Mouse (Mus musculus) liver, postnatal 0 days (tissue): ENCODE measurements around the gene Sstr4. TPM values are rescaled to one million over a fixed set of nuclear protein-coding genes. Genes with fewer than 3 reads are reported as not detected.

Experiments used
- ATAC-seq: fragments of 200-750 bp; cut with Nextera tagmentation; 2 replicates; pipeline ENCODE4 v1.8.0; 2017; ENCODE audit warnings: mild to moderate bottlenecking, moderate library complexity
- DNase-seq: peaks from one replicate; pipeline ENCODE4 v3.0.0-alpha.2; 2016
- H3K27ac ChIP-seq: fragments of 300-500 bp; sonication (generic); 2 replicates; pipeline ENCODE4 v1.5.1; 2014; ENCODE audit warnings: antibody characterized with exemption, moderate library complexity, mild to moderate bottlenecking, low read depth
- H3K27me3 ChIP-seq: fragments of 300-500 bp; sonication (generic); 2 replicates; pipeline ENCODE4 v1.6.1; 2014; ENCODE audit warnings: low read length, control low read depth, mixed read lengths; ENCODE audit not compliant: insufficient read depth
- H3K36me3 ChIP-seq: fragments of 300-500 bp; sonication (generic); replicated peaks from 2 replicates; pipeline ENCODE4 v1.6.1; 2014; ENCODE audit warnings: mild to moderate bottlenecking, control low read depth, low read length, moderate library complexity, mixed read lengths; ENCODE audit not compliant: insufficient read depth
- H3K4me1 ChIP-seq: fragments of 300-500 bp; sonication (generic); 2 replicates; pipeline ENCODE4 v1.6.1; 2014; ENCODE audit warnings: antibody characterized with exemption, mild to moderate bottlenecking, control low read depth; ENCODE audit not compliant: insufficient read depth
- H3K4me2 ChIP-seq: fragments of 300-500 bp; sonication (generic); 2 replicates; pipeline ENCODE4 v1.6.1; 2014; ENCODE audit warnings: low read depth, mild to moderate bottlenecking, low read length, moderate library complexity, mixed read lengths
- H3K4me3 ChIP-seq: fragments of 300-500 bp; sonication (generic); 2 replicates; pipeline ENCODE4 v1.5.1; 2014; ENCODE audit warnings: low read depth, low read length
- H3K9ac ChIP-seq: fragments of 300-500 bp; sonication (generic); replicated peaks from 2 replicates; pipeline ENCODE4 v1.6.1; 2014; ENCODE audit warnings: mild to moderate bottlenecking, moderate library complexity
- H3K9me3 ChIP-seq: fragments of 300-500 bp; sonication (generic); 2 replicates; pipeline ENCODE4 v1.6.1; 2016; ENCODE audit warnings: mild to moderate bottlenecking, control low read depth, low read length, mixed read lengths
- CTCF ChIP-seq: sonication (generic); IDR thresholded peaks from 2 replicates; pipeline ENCODE4 v1.5.1; 2016; ENCODE audit warnings: antibody characterized with exemption, low read depth
- EP300 ChIP-seq: IDR thresholded peaks from 2 replicates; pipeline ENCODE4 v1.6.1; 2016; ENCODE audit warnings: antibody characterized with exemption, low read depth, mild to moderate bottlenecking
- WGBS: fragments of 180-500 bp; shearing (Covaris S2); extraction: QIAGEN DNeasy Blood & Tissue Kit; methylation state at CpG from one replicate; pipeline ENCODE4 v1.1.7; 2014; ENCODE audit not compliant: insufficient replicate concordance; 5-methylcytosine and 5-hydroxymethylcytosine counted together
- polyA plus RNA-seq: library from polyadenylated mRNA; unstranded; fragments of >200 nt; fragmentation: Nextera tagmentation; extraction: Ambion mirVana; gene quantifications from 2 replicates; pipeline ENCODE4 v1.2.1, GENCODE M21; 2015

The Sstr4 gene
- polyA plus RNA-seq, 1 experiment from 2014 or later, result not detected

- peaks cover 6% of the 10 kb centered on the region; the same call in 1 of the 2 replicates for H3K4me1 ChIP-seq
- H3K9me3 ChIP-seq, result no peaks in the 10 kb centered on the region
- no peaks in the 10 kb centered on the region for H3K27me3 ChIP-seq
- no peak for TF ChIP-seq CTCF
- TF ChIP-seq EP300, result no peak
- 41% methylated on average over 1 of the region's 1 CpGs for WGBS
- DNase-seq, result no peak
- no peaks in the 10 kb centered on the region for H3K36me3 ChIP-seq
- ATAC-seq, result no peak
- no peak overlapping the region for H3K27ac ChIP-seq
- no peak overlapping the region for H3K4me3 ChIP-seq
- no peak overlapping the region for H3K4me2 ChIP-seq
- H3K9ac ChIP-seq, result no peak overlapping the region
These were observed 49.3 kb downstream of the Sstr4 start for GRCm38 (mm10) chr2:148444472-148444871.

GRCm38 (mm10) chr2:148445616-148446015 lies 50.5 kb downstream of the Sstr4 start:
- H3K9me3 ChIP-seq, result no peaks in the 10 kb centered on the region
- no peak for TF ChIP-seq EP300
- TF ChIP-seq CTCF, result no peak
- no peak overlapping the region for H3K4me2 ChIP-seq
- H3K4me1 ChIP-seq, result peaks cover 8% of the 10 kb centered on the region; the same call in 1 of the 2 replicates
- no peak overlapping the region for H3K4me3 ChIP-seq
- no peak for ATAC-seq
- DNase-seq, result no peak
- no peaks in the 10 kb centered on the region for H3K36me3 ChIP-seq
- H3K27me3 ChIP-seq, result no peaks in the 10 kb centered on the region
- WGBS, result 73% methylated on average over 1 of the region's 1 CpGs
- H3K27ac ChIP-seq, result no peak overlapping the region
- H3K9ac ChIP-seq, result no peak overlapping the region

Other genes with a start within 250 kb of the Sstr4 start
- gene Thbd, start 12.8 kb downstream of the Sstr4 start, polyA plus RNA-seq, result 1.6 and 1.7 TPM in 2 replicates
- gene Cd93, start 48.2 kb downstream of the Sstr4 start, polyA plus RNA-seq, result 2.7 and 3.3 TPM in 2 replicates